Mouse (Mus musculus) erythroblast, embryonic 14.5 days (primary cell): ENCODE measurements around the gene Crabp2.

Source experiments
- GATA1 ChIP-seq: IDR thresholded peaks from 2 replicates; pipeline ENCODE4 v1.6.1; 2012; ENCODE audit warnings: low read length, inconsistent platforms, mixed read lengths
- TAL1 ChIP-seq: IDR thresholded peaks from 3 replicates; pipeline ENCODE4 v1.6.1; 2012; ENCODE audit warnings: low read length, inconsistent platforms, mixed read lengths

DNA sequence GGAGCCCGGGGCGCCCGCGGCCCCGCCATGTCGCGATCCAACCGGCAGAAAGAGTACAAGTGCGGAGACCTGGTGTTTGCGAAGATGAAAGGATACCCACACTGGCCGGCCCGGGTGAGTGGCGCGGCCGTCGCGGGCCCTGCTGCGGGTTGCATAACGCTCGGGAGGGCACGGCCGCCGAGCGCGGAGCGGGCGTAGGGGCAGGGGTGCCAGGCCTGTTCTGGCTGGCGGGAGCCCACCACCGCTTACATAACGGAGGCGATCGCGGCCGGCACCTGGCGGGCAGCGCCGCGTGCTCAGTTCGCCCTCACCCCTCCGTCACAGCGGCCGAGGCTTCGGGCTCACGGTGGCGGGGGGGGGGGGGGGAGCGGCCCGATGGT lies 41.9 kb upstream of the Crabp2 start:
- no peak for TF ChIP-seq GATA1
- no peak for TF ChIP-seq TAL1
